Mouse (Mus musculus) CH12.LX (cell line): ENCODE measurements at regions not wholly inside any gene's neighbourhood (a gene's known extent, or its start where the extent isn't known, plus 50 kb on each side); places are given as distances from the start of the nearest gene placed in this dataset.

Experiments
- DNase-seq: peaks from one replicate; pipeline ENCODE4 v3.0.0-alpha.2; 2013; ENCODE audit errors: extremely low read depth
- H3K27ac ChIP-seq: 2 replicates; pipeline ENCODE4 v1.5.1; 2012; ENCODE audit warnings: low read depth, mild to moderate bottlenecking, control low read depth, moderate library complexity; ENCODE audit not compliant: insufficient read depth
- H3K27me3 ChIP-seq: replicated peaks from 2 replicates; pipeline ENCODE3; 2012; ENCODE audit warnings: inconsistent platforms
- H3K36me3 ChIP-seq, 2 experiments: replicated peaks in 1 of 2; 2 replicates each; pipeline versions ENCODE3 to v1.6.1; 2012; ENCODE audit warnings: inconsistent platforms in 1 of 2, low read length in 1 of 2, mild to moderate bottlenecking in 1 of 2, mixed read lengths in 1 of 2, moderate library complexity in 1 of 2; ENCODE audit not compliant: control insufficient read depth in 1 of 2, insufficient read depth in 1 of 2
- H3K4me1 ChIP-seq, 2 experiments: 2 replicates each; pipeline ENCODE4 v1.6.1; 2012; ENCODE audit warnings: inconsistent platforms in 1 of 2, moderate library complexity in 1 of 2; ENCODE audit not compliant: insufficient read depth in 2 of 2, control insufficient read depth in 1 of 2
- H3K4me2 ChIP-seq: 2 replicates; pipeline ENCODE4 v1.6.1; 2012; ENCODE audit warnings: low read depth, mild to moderate bottlenecking, control low read depth; ENCODE audit not compliant: poor library complexity, insufficient read depth, severe bottlenecking
- H3K4me3 ChIP-seq, 3 experiments: fragments of 150-350 bp in 1 of 3; sonication (generic) in 1 of 3; replicated peaks in 1 of 3; 2 replicates each; pipeline versions ENCODE3 to v1.5.1; 2011 to 2012; ENCODE audit warnings: low read depth in 2 of 3, low read length in 2 of 3, mild to moderate bottlenecking in 2 of 3, moderate library complexity in 2 of 3, control low read depth in 1 of 3, improper control_type of control experiment in 1 of 3, inconsistent platforms in 1 of 3, mixed read lengths in 1 of 3; ENCODE audit not compliant: poor library complexity in 1 of 3
- H3K79me2 ChIP-seq: replicated peaks from 2 replicates; pipeline ENCODE4 v1.6.1; 2012; ENCODE audit warnings: mild to moderate bottlenecking, moderate library complexity; ENCODE audit not compliant: control insufficient read depth, poor library complexity, insufficient read depth, severe bottlenecking; ENCODE audit errors: extremely low read depth
- H3K9ac ChIP-seq: 2 replicates; pipeline ENCODE4 v1.6.1; 2012; ENCODE audit warnings: low read depth, mild to moderate bottlenecking, control low read depth, moderate library complexity; ENCODE audit not compliant: insufficient read depth
- H3K9me3 ChIP-seq: replicated peaks from 2 replicates; pipeline ENCODE3; 2012; ENCODE audit warnings: low read length, inconsistent platforms, mixed read lengths
- BHLHE40 ChIP-seq: IDR thresholded peaks from 2 replicates; pipeline ENCODE4 v1.6.1; 2011; ENCODE audit warnings: mild to moderate bottlenecking, low read depth, low read length, improper control_type of control experiment
- CHD1 ChIP-seq: IDR thresholded peaks from 2 replicates; pipeline ENCODE4 v1.6.1; 2012; ENCODE audit warnings: low read depth, low read length, improper control_type of control experiment, inconsistent platforms
- CHD2 ChIP-seq: IDR thresholded peaks from 2 replicates; pipeline ENCODE4 v1.6.1; 2011; ENCODE audit warnings: low read length, improper control_type of control experiment
- CTCF ChIP-seq, 2 experiments: IDR thresholded peaks in 1 of 2; conservative IDR thresholded peaks in 1 of 2; 2 replicates each; pipeline ENCODE4 v1.5.1; 2011 to 2012; ENCODE audit warnings: low read depth in 2 of 2, low read length in 2 of 2, improper control_type of control experiment in 1 of 2, inconsistent platforms in 1 of 2, mild to moderate bottlenecking in 1 of 2, moderate library complexity in 1 of 2
- ELF1 ChIP-seq: IDR thresholded peaks from 2 replicates; pipeline ENCODE4 v1.6.1; 2014; ENCODE audit warnings: low read depth, mild to moderate bottlenecking, inconsistent platforms, low read length, improper control_type of control experiment
- GABPA ChIP-seq: IDR thresholded peaks from 2 replicates; pipeline ENCODE4 v1.6.1; 2012; ENCODE audit warnings: low read depth, low read length, improper control_type of control experiment, inconsistent platforms; ENCODE audit not compliant: insufficient replicate concordance
- HCFC1 ChIP-seq: IDR thresholded peaks from 2 replicates; pipeline ENCODE4 v1.6.1; 2012; ENCODE audit warnings: low read depth, mild to moderate bottlenecking, inconsistent platforms, low read length, improper control_type of control experiment
- JUN ChIP-seq: IDR thresholded peaks from 2 replicates; pipeline ENCODE4 v1.6.1; 2011; ENCODE audit warnings: low read depth, mild to moderate bottlenecking, low read length, improper control_type of control experiment, moderate library complexity; ENCODE audit not compliant: insufficient read depth
- MAX ChIP-seq: IDR thresholded peaks from 2 replicates; pipeline ENCODE4 v1.6.1; 2011; ENCODE audit warnings: low read length, improper control_type of control experiment
- MAZ ChIP-seq: IDR thresholded peaks from 2 replicates; pipeline ENCODE4 v1.6.1; 2012; ENCODE audit warnings: low read depth, mild to moderate bottlenecking, inconsistent platforms, low read length, improper control_type of control experiment, moderate library complexity
- MXI1 ChIP-seq: IDR thresholded peaks from 2 replicates; pipeline ENCODE4 v1.6.1; 2011; ENCODE audit warnings: mild to moderate bottlenecking, low read depth, low read length, improper control_type of control experiment
- MYC ChIP-seq: IDR thresholded peaks from 2 replicates; pipeline ENCODE4 v1.6.1; 2011; ENCODE audit warnings: low read depth, mild to moderate bottlenecking, improper control_type of control experiment, low read length
- NELFE ChIP-seq: IDR thresholded peaks from 2 replicates; pipeline ENCODE4 v1.6.1; 2011; ENCODE audit warnings: low read depth, low read length, improper control_type of control experiment
- NRF1 ChIP-seq: IDR thresholded peaks from 2 replicates; pipeline ENCODE4 v1.6.1; 2014; ENCODE audit warnings: low read depth, mild to moderate bottlenecking, inconsistent platforms, low read length, improper control_type of control experiment, moderate library complexity
- POLR2A ChIP-seq: IDR thresholded peaks from 2 replicates; pipeline ENCODE4 v1.6.1; 2011; ENCODE audit warnings: low read depth, mild to moderate bottlenecking, improper control_type of control experiment, low read length
- POLR2AphosphoS2 ChIP-seq: IDR thresholded peaks from 2 replicates; pipeline ENCODE4 v1.6.1; 2011; ENCODE audit warnings: low read depth, low read length, improper control_type of control experiment
- RAD21 ChIP-seq: IDR thresholded peaks from 2 replicates; pipeline ENCODE4 v1.6.1; 2011; ENCODE audit warnings: low read depth, mild to moderate bottlenecking, low read length, improper control_type of control experiment, moderate library complexity
- SIN3A ChIP-seq: IDR thresholded peaks from 2 replicates; pipeline ENCODE4 v1.6.1; 2012; ENCODE audit warnings: low read length, improper control_type of control experiment, inconsistent platforms
- SMC3 ChIP-seq: IDR thresholded peaks from 2 replicates; pipeline ENCODE4 v1.6.1; 2011; ENCODE audit warnings: low read depth, low read length, improper control_type of control experiment
- TBP ChIP-seq: conservative IDR thresholded peaks from 2 replicates; pipeline ENCODE4 v1.6.1; 2011; ENCODE audit warnings: low read depth, low read length, improper control_type of control experiment
- TCF12 ChIP-seq: IDR thresholded peaks from 2 replicates; pipeline ENCODE4 v1.6.1; 2014; ENCODE audit warnings: low read depth, mild to moderate bottlenecking, inconsistent platforms, low read length, improper control_type of control experiment
- UBTF ChIP-seq: IDR thresholded peaks from 2 replicates; pipeline ENCODE4 v1.6.1; 2012; ENCODE audit warnings: low read depth, mild to moderate bottlenecking, inconsistent platforms, low read length, improper control_type of control experiment, moderate library complexity
- USF2 ChIP-seq: conservative IDR thresholded peaks from 2 replicates; pipeline ENCODE4 v1.6.1; 2011; ENCODE audit warnings: low read depth, low read length, improper control_type of control experiment
- ZC3H11A ChIP-seq: IDR thresholded peaks from 2 replicates; pipeline ENCODE4 v1.6.1; 2012; ENCODE audit warnings: low read depth, mild to moderate bottlenecking, inconsistent platforms, low read length, improper control_type of control experiment
- ZMIZ1 ChIP-seq: IDR thresholded peaks from 2 replicates; pipeline ENCODE4 v1.6.1; 2012; ENCODE audit warnings: low read depth, mild to moderate bottlenecking, inconsistent platforms, low read length, improper control_type of control experiment
- dilution Hi-C: fragments of 300-500 bp; cut with MboI; formaldehyde crosslinking; loops from 2 replicates; pipeline ENCODE4 v1.14.3; 2020; ENCODE audit warnings: low sequenced_read_pairs; ENCODE audit not compliant: extremely low pct_unique_long_range_greater_than_20kb, extremely low pct_ligation_motif_present
- in situ Hi-C: fragments of 300-500 bp; cut with MboI; formaldehyde crosslinking; loops from 3 replicates; pipeline ENCODE4 v1.14.3; 2019; ENCODE audit warnings: low sequenced_read_pairs, low pct_ligation_motif_present, low pct_unique_long_range_greater_than_20kb, mixed read lengths

DNA sequence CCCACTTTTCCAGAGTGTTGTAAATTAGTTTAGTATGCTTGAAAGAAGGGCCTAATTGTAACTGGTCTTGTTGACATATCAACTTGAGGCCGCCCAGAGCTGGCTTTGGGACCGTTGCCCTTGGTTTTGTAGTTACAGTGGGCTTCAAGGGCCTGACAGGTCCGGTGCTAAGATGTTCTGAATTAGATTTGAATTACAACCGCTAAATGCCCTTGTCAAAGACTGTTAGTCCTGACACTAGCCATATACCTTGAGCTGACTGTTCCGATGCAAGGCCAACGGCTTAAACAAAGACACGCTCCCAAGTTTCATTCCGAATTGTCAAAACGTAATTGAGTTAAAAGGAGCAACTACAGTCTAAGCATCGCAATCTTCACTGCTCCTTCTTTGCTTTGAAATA is 116.9 kb downstream of the Dicer1 start:
- no peak for TF ChIP-seq SMC3
- no peak for TF ChIP-seq MYC
- no peak for TF ChIP-seq HCFC1
- TF ChIP-seq SIN3A, result no peak
- TF ChIP-seq MAX, result no peak
- TF ChIP-seq UBTF, result no peak
- TF ChIP-seq RAD21, result no peak
- no peak for TF ChIP-seq ZC3H11A
- TF ChIP-seq ELF1, result no peak
- no peak for TF ChIP-seq POLR2AphosphoS2
- no peak for TF ChIP-seq CHD1
- no peak for TF ChIP-seq GABPA
- TF ChIP-seq BHLHE40, result no peak
- no peak for TF ChIP-seq MAZ
- TF ChIP-seq TBP, result no peak
- no peak for TF ChIP-seq JUN
- no peak for TF ChIP-seq CHD2
- no peak for TF ChIP-seq TCF12
- no peak for TF ChIP-seq NELFE
- Histone ChIP-seq H3K4me2 (no peak overlapping the region), H3K79me2 (no peaks in the 10 kb centered on the region), H3K27me3 (peaks cover 85% of the 10 kb centered on the region), H3K27ac (no peak overlapping the region), H3K9me3 (peaks cover 5% of the 10 kb centered on the region), H3K9ac (no peak overlapping the region), H3K4me1 (no peaks in the 10 kb centered on the region), H3K36me3 (no peaks in the 10 kb centered on the region), H3K4me3 (no peak overlapping the region)
- in situ Hi-C loops (no loop called here), dilution Hi-C loops (no loop called here)
- no peak for DNase-seq

DNA sequence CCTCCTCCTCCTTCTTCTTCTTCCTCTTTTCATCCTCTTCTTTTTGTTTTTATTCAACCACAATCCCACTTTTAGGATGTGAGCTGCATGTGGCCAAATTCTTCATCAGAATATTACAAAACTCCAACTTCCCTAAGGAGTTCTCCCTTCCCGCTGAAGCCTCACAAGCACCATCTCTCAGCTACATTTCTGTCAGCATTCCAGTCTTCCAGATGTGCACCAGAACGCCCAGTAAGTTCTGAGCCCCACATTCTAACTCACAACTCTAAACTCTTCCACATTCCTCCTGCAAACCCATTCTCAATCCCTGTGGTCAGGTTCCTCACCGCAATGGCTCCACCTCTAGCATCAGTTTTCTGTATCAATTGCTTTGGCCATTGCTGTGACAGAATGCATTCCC is 121.2 kb downstream of the Dicer1 start:
- Histone ChIP-seq H3K79me2 (no peaks in the 10 kb centered on the region), H3K9ac (no peak overlapping the region), H3K36me3 (no peaks in the 10 kb centered on the region), H3K4me2 (no peak overlapping the region), H3K4me3 (no peak overlapping the region), H3K27ac (no peak overlapping the region), H3K4me1 (no peaks in the 10 kb centered on the region), H3K9me3 (peaks cover 5% of the 10 kb centered on the region), H3K27me3 (peaks cover 63% of the 10 kb centered on the region)
- in situ Hi-C loops (no loop called here), dilution Hi-C loops (no loop called here)
- no peak for DNase-seq
- TF ChIP-seq CTCF (conservative IDR thresholded peaks at IDR 0.05 in 1 of 2, IDR thresholded peaks at IDR 0.05 in 1 of 2; ENCODE audit: low read depth in 2 of 2, low read length in 2 of 2) (no peak), GABPA (no peak), POLR2A (no peak), USF2 (no peak), BHLHE40 (no peak), NELFE (no peak), NRF1 (no peak), MXI1 (no peak), HCFC1 (no peak), ZMIZ1 (no peak)
